Mouse (Mus musculus): ENCODE measurements around the gene A630023A22Rik.

- TF ChIP-seq CTCF (IDR thresholded peaks at IDR 0.05; ENCODE audit: extremely low read depth, insufficient read depth, insufficient read length, insufficient replicate concordance) (no peak), POLR2A (IDR thresholded peaks at IDR 0.05; ENCODE audit: low read depth, low read length) (no peak)
Measured at GRCm38 (mm10) chr14:34033841-34034610, 68.5 kb downstream of the A630023A22Rik start.
